Mouse (Mus musculus): ENCODE measurements around the gene Adamts17.

DNA sequence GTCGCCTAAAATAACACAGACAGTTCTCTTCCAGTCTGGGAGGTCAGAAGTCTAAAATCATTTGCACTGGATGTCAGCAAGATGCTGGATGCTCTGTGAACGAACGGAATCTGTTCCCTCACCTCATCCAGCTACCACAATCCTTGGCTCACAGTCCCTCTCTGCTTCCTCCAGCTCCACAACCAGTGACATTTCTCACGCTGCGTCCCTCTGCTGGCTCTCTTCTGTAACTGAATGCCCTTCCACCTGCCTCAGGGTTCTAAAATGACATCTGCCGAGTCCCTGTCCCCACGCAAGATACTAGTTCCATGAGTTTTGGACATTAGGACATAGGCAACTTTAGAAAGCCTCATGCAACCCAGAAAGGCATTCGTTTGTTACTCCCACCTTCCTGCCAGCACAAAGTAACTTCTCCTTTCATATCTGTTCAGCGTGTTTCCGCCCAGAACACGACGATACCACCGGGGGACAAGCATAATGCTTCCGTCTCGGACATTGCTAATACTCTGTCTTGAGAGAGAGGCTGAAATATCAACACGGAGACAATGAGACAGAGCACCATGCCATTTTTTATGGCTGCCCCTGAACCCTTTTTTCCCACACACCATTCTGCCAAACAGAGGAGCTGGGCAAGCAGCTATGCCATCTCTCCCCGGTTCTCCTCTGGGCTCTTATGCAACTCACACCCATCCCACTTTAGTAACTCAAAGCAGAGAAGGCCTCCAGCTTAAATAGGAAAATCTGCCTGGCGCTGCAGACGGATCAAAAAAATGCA is 27.6 kb downstream of the Adamts17 start:
- TF ChIP-seq GATA1 (IDR thresholded peaks at IDR 0.05; ENCODE audit: borderline replicate concordance, low read length): no peak
- no peak for TF ChIP-seq FLI1 (IDR thresholded peaks at IDR 0.05; ENCODE audit: low read length)

Measured in megakaryocyte, embryonic 14.5 days (primary cell).